Mouse (Mus musculus) left cerebral cortex, adult 8-10 months (tissue): ENCODE data around the gene Aifm3. TPM values are rescaled to one million over a fixed set of nuclear protein-coding genes. Genes with fewer than 3 reads are reported as not detected.
"Not testable (repeated sequence)": the region's sequence is repeated elsewhere in the genome, so short reads cannot be mapped to it uniquely, and the experiment has no call there.

Experiments used
- DNase-seq, 2 experiments: peaks; one replicate each; pipeline ENCODE4 v3.0.0; 2022; ENCODE audit warnings: low spot score in 2 of 2
- total RNA-seq, 4 experiments: library from RNA; stranded (reverse); gene quantifications; 2 replicates each; pipeline ENCODE4 v1.2.4; 2022

Gene Aifm3
- total RNA-seq, 4 experiments from 2014 or later = 114 to 128 (median 122) TPM

- DNase-seq = no peak
Observed at GRCm38 (mm10) chr16:17552837-17553236, 63.4 kb downstream of the Aifm3 start.

GRCm38 (mm10) chr16:17553910-17554685, 64.7 kb downstream of the Aifm3 start:
- peak in 1 of 2 experiments; percentile 56 for DNase-seq

GRCm38 (mm10) chr16:17554702-17555101, 65.3 kb downstream of the Aifm3 start:
- not testable (repeated sequence) for DNase-seq

GRCm38 (mm10) chr16:17556180-17556579, 66.8 kb downstream of the Aifm3 start:
- DNase-seq = no peak

GRCm38 (mm10) chr16:17556907-17557306, 67.5 kb downstream of the Aifm3 start:
- no peak for DNase-seq

Other genes starting within 250 kb of the Aifm3 start
- 100 to 1,000 TPM in 2 of 4 experiments, 10 to 100 TPM in 2; 86.7 to 118 (median 106) TPM for gene Tmem191c, start 213.5 kb upstream of the Aifm3 start, total RNA-seq
- gene Serpind1, start 158.2 kb upstream of the Aifm3 start, total RNA-seq = 1 to 10 TPM; 2.2 to 4.0 (median 2.7) TPM
- gene Snap29, start 83.6 kb upstream of the Aifm3 start, total RNA-seq = 10 to 100 TPM; 16.8 to 18.0 (median 17.1) TPM
- 100 to 1,000 TPM; 312 to 368 (median 333) TPM for gene Pi4ka, start 83.3 kb upstream of the Aifm3 start, total RNA-seq
- 10 to 100 TPM; 34.5 to 41.4 (median 34.8) TPM for gene Crkl, start 37.6 kb upstream of the Aifm3 start, total RNA-seq
- gene Lztr1, start 19.1 kb downstream of the Aifm3 start, total RNA-seq = 100 to 1,000 TPM; 143 to 180 (median 171) TPM
- gene Thap7, start 41.5 kb downstream of the Aifm3 start, total RNA-seq = 10 to 100 TPM; 40.2 to 45.3 (median 44.4) TPM
- 1 to 10 TPM in 2 of 4 experiments, under 1 TPM in 2; 0.48 to 1.6 (median 1.2) TPM for gene Lrrc74b, start 71.6 kb downstream of the Aifm3 start, total RNA-seq
- 1 to 10 TPM; 1.5 to 2.1 (median 1.7) TPM for gene P2rx6, start 72.3 kb downstream of the Aifm3 start, total RNA-seq
- 10 to 100 TPM; 77.9 to 89.9 (median 88.4) TPM for gene Slc7a4, start 93.6 kb downstream of the Aifm3 start, total RNA-seq
- 10 to 100 TPM; 50.3 to 73.4 (median 70.3) TPM for gene Smpd4, start 129.7 kb downstream of the Aifm3 start, total RNA-seq
- gene Ccdc74a, start 156.9 kb downstream of the Aifm3 start, total RNA-seq = 10 to 100 TPM; 28.4 to 32.1 (median 30.0) TPM
- gene Med15, start 243.3 kb downstream of the Aifm3 start, total RNA-seq = 10 to 100 TPM; 66.4 to 74.0 (median 69.3) TPM